Mouse (Mus musculus) thymus, adult 2 months (tissue): ENCODE data around the gene Sorbs1.

Experiments
- CTCF ChIP-seq: fragments of 200-500 bp; IDR thresholded peaks from 2 replicates; pipeline ENCODE4 v1.5.1; 2012; ENCODE audit warnings: mild to moderate bottlenecking, control low read depth, low read length, moderate library complexity, borderline replicate concordance; ENCODE audit not compliant: control insufficient read depth, poor library complexity, insufficient read depth; ENCODE audit errors: extremely low read depth
- POLR2A ChIP-seq: fragments of 200-500 bp; IDR thresholded peaks from 2 replicates; pipeline ENCODE4 v1.6.1; 2012; ENCODE audit warnings: mild to moderate bottlenecking, low read length, control low read depth, moderate library complexity; ENCODE audit not compliant: control insufficient read depth, poor library complexity, insufficient read depth; ENCODE audit errors: extremely low read depth

DNA sequence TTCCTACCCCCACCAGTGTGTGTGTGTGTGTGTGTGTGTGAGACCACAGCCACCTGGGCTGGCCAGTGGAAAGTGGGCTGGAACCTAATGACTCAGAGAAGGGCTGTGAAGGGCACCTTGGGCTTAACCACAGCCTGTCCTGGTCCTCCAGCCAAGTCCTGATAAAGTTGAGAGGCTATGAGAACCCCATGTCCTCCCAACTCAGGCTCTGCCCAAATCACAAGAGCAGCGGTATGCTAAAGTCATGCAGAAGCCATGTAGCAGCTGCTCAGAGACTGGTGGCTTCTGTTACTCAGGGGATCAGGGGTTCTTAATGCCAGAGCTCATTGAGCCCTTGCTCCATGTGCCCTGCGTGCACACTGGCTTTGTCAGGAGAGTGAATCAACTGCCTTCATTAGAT is 145.1 kb downstream of the Sorbs1 start:
- no peak for TF ChIP-seq CTCF
- TF ChIP-seq POLR2A, result no peak
